Mouse (Mus musculus) ovary, postnatal 36 days (tissue): Measurements from ENCODE around the gene Eif2a.
"Not testable (repeated sequence)": the region's sequence is repeated elsewhere in the genome, so short reads cannot be mapped to it uniquely, and the experiment has no call there.

Source experiments
- DNase-seq: peaks from one replicate; pipeline ENCODE4 v3.0.0; 2022; ENCODE audit warnings: low spot score, mixed read lengths

Eif2a gene

GRCm38 (mm10) chr3:58521361-58521760, 4.3 kb upstream of the Eif2a start:
- no peak for DNase-seq

- no peak for DNase-seq
These were observed 2.2 kb upstream of the Eif2a start for GRCm38 (mm10) chr3:58523386-58523785.

- DNase-seq, result no peak
These were observed 1.4 kb upstream of the Eif2a start for GRCm38 (mm10) chr3:58524246-58524645.

GRCm38 (mm10) chr3:58525166-58525565, 455 bp upstream of the Eif2a start:
- no peak for DNase-seq

GRCm38 (mm10) chr3:58526408-58526737, 752 bp downstream of the Eif2a start:
- no peak for DNase-seq

- DNase-seq, result no peak
These were observed 11.0 kb downstream of the Eif2a start for GRCm38 (mm10) chr3:58536573-58536972.

GRCm38 (mm10) chr3:58552001-58552811, 26.6 kb downstream of the Eif2a start:
- DNase-seq, result no peak

GRCm38 (mm10) chr3:58556649-58557048, 31.0 kb downstream of the Eif2a start:
- no peak for DNase-seq

GRCm38 (mm10) chr3:58559887-58560286, 34.3 kb downstream of the Eif2a start:
- DNase-seq, result no peak

GRCm38 (mm10) chr3:58561437-58561836, 35.8 kb downstream of the Eif2a start:
- DNase-seq, result no peak

- DNase-seq, result no peak
These were observed 45.2 kb downstream of the Eif2a start for GRCm38 (mm10) chr3:58570821-58571220.

- peak; percentile 98 for DNase-seq
These were observed 50.8 kb downstream of the Eif2a start, which contains the start of gene Selenot for GRCm38 (mm10) chr3:58576137-58577066. TSS of gene Selenot (plus strand) at chr3:58576636.

GRCm38 (mm10) chr3:58577067-58577503, 51.5 kb downstream of the Eif2a start:
- DNase-seq, result no peak

GRCm38 (mm10) chr3:58577506-58578050, 52.0 kb downstream of the Eif2a start:
- no peak for DNase-seq

GRCm38 (mm10) chr3:58581530-58581929, 55.9 kb downstream of the Eif2a start:
- DNase-seq, result no peak

- DNase-seq, result no peak
These were observed 56.7 kb downstream of the Eif2a start for GRCm38 (mm10) chr3:58582297-58582696.

GRCm38 (mm10) chr3:58582788-58583426, 57.3 kb downstream of the Eif2a start:
- DNase-seq, result no peak

GRCm38 (mm10) chr3:58590544-58590943, 64.9 kb downstream of the Eif2a start:
- not testable (repeated sequence) for DNase-seq

- not testable (repeated sequence) for DNase-seq
These were observed 67.0 kb downstream of the Eif2a start for GRCm38 (mm10) chr3:58592666-58593065.

GRCm38 (mm10) chr3:58593623-58594022, 68.0 kb downstream of the Eif2a start:
- DNase-seq, result peak; percentile 26
